Mouse (Mus musculus) embryonic facial prominence, embryonic 11.5 days (tissue): ENCODE results near the gene Gm16253. TPM values are rescaled to one million over a fixed set of nuclear protein-coding genes. Genes with fewer than 3 reads are reported as not detected.
A peak's percentile ranks its signal among the peaks of the same experiment; 100 is the strongest.

Experiments used
- ATAC-seq: fragments of 200-750 bp; cut with Nextera tagmentation; replicated peaks from 2 replicates; pipeline ENCODE4 v1.8.0; 2017; ENCODE audit warnings: low read depth; ENCODE audit not compliant: insufficient number of reproducible peaks, low FRiP score, low TSS enrichment
- DNase-seq: peaks from one replicate; pipeline ENCODE4 v3.0.0-alpha.2; 2015; ENCODE audit warnings: low spot score
- H3K27ac ChIP-seq: fragments of 300-500 bp; sonication (generic); replicated peaks from 2 replicates; pipeline ENCODE4 v1.5.1; 2014; ENCODE audit warnings: mild to moderate bottlenecking, low read depth, low read length, control low read depth
- H3K27me3 ChIP-seq: fragments of 300-500 bp; sonication (generic); 2 replicates; pipeline ENCODE4 v1.6.1; 2014; ENCODE audit warnings: mild to moderate bottlenecking, low read length, moderate library complexity, mixed read lengths; ENCODE audit not compliant: control insufficient read depth, insufficient read depth
- H3K36me3 ChIP-seq: fragments of 300-500 bp; sonication (generic); replicated peaks from 2 replicates; pipeline ENCODE4 v1.6.1; 2014; ENCODE audit warnings: low read depth, mild to moderate bottlenecking, low read length, moderate library complexity, mixed read lengths; ENCODE audit not compliant: control insufficient read depth, insufficient read depth
- H3K4me1 ChIP-seq: fragments of 300-500 bp; sonication (generic); 2 replicates; pipeline ENCODE4 v1.6.1; 2014; ENCODE audit warnings: low read length, mixed read lengths; ENCODE audit not compliant: control insufficient read depth, insufficient read depth
- H3K4me2 ChIP-seq: fragments of 300-500 bp; sonication (generic); 2 replicates; pipeline ENCODE4 v1.6.1; 2014; ENCODE audit warnings: low read depth, mild to moderate bottlenecking, control low read depth, low read length, moderate library complexity
- H3K4me3 ChIP-seq: fragments of 300-500 bp; sonication (generic); 2 replicates; pipeline ENCODE4 v1.5.1; 2014; ENCODE audit warnings: low read depth, low read length, control low read depth
- H3K9ac ChIP-seq: fragments of 300-500 bp; sonication (generic); replicated peaks from 2 replicates; pipeline ENCODE4 v1.6.1; 2014; ENCODE audit warnings: mild to moderate bottlenecking, control low read depth, low read length
- H3K9me3 ChIP-seq: fragments of 300-500 bp; sonication (generic); replicated peaks from 2 replicates; pipeline ENCODE4 v1.6.1; 2016; ENCODE audit warnings: mild to moderate bottlenecking, low read length, inconsistent platforms, mixed read lengths; ENCODE audit not compliant: control insufficient read depth
- WGBS: fragments of 180-500 bp; shearing (Covaris S2); extraction: QIAGEN DNeasy Blood & Tissue Kit; methylation state at CpG from one replicate; pipeline ENCODE4 v1.1.7; 2014; 5-methylcytosine and 5-hydroxymethylcytosine counted together
- polyA plus RNA-seq: library from polyadenylated mRNA; unstranded; fragments of >200 nt; fragmentation: Nextera tagmentation; extraction: Ambion mirVana; gene quantifications from 2 replicates; pipeline ENCODE4 v1.2.1, GENCODE M21; 2014

Gm16253 gene
- polyA plus RNA-seq, 1 experiment from 2014 or later = not detected

- peaks cover 8% of the 10 kb centered on the region for H3K36me3 ChIP-seq
- DNase-seq = no peak
- no peaks in the 10 kb centered on the region for H3K9me3 ChIP-seq
- no peaks in the 10 kb centered on the region for H3K4me1 ChIP-seq
- H3K9ac ChIP-seq = no peak overlapping the region
- no peak for ATAC-seq
- no peaks in the 10 kb centered on the region for H3K27me3 ChIP-seq
- no peak overlapping the region for H3K4me3 ChIP-seq
- H3K4me2 ChIP-seq = no peak overlapping the region
- 69% methylated on average over 3 of the region's 3 CpGs for WGBS
- H3K27ac ChIP-seq = no peak overlapping the region
These were observed 41.2 kb downstream of the Gm16253 start for GRCm38 (mm10) chr3:96617941-96618340.

- Histone ChIP-seq H3K4me2 (no peak overlapping the region), H3K4me1 (no peaks in the 10 kb centered on the region), H3K27ac (no peak overlapping the region), H3K36me3 (peaks cover 8% of the 10 kb centered on the region), H3K9me3 (no peaks in the 10 kb centered on the region), H3K4me3 (no peak overlapping the region), H3K27me3 (no peaks in the 10 kb centered on the region), H3K9ac (no peak overlapping the region)
- 86% methylated on average over 4 of the region's 4 CpGs for WGBS
- no peak for ATAC-seq
- no peak for DNase-seq
These were observed 46.4 kb downstream of the Gm16253 start for GRCm38 (mm10) chr3:96623201-96623600.

- peak; percentile 92 for ATAC-seq
- Histone ChIP-seq H3K9ac (peak within 1 kb of the TSS; percentile 71), H3K4me3 (peak within 1 kb of the TSS; percentile 68), H3K36me3 (no peaks in the 10 kb centered on the region), H3K9me3 (no peaks in the 10 kb centered on the region), H3K4me2 (peak within 1 kb of the TSS; percentile 71), H3K27ac (peak within 1 kb of the TSS; percentile 8; the same call in 1 of the 2 replicates), H3K4me1 (no peaks in the 10 kb centered on the region), H3K27me3 (no peaks in the 10 kb centered on the region)
- peak; percentile 100 for DNase-seq
- WGBS = 1% methylated on average over 48 of the region's 48 CpGs
These were observed 53.2 kb downstream of the Gm16253 start, which contains the start of gene Rbm8a for GRCm38 (mm10) chr3:96629729-96630600. TSS of gene Rbm8a (plus strand) at chr3:96629933.

Other genes with a start within 250 kb of the Gm16253 start
- not detected in 2 replicates for gene BC107364, start 124.7 kb upstream of the Gm16253 start, polyA plus RNA-seq
- gene Hfe2, start 51.8 kb upstream of the Gm16253 start, polyA plus RNA-seq = 1.2 and 1.5 TPM in 2 replicates
- 62.3 and 63.6 TPM in 2 replicates for gene Txnip, start 19.0 kb upstream of the Gm16253 start, polyA plus RNA-seq
- 13.2 and 14.2 TPM in 2 replicates for gene Polr3gl, start 17.2 kb downstream of the Gm16253 start, polyA plus RNA-seq
- 0.90 and 1.1 TPM in 2 replicates for gene Ankrd34a, start 19.7 kb downstream of the Gm16253 start, polyA plus RNA-seq
- 6.5 and 7.0 TPM in 2 replicates for gene Lix1l, start 24.2 kb downstream of the Gm16253 start, polyA plus RNA-seq
- 195 and 196 TPM in 2 replicates for gene Rbm8a, start 52.9 kb downstream of the Gm16253 start, polyA plus RNA-seq
- gene Pex11b, start 58.4 kb downstream of the Gm16253 start, polyA plus RNA-seq = 54.7 and 62.3 TPM in 2 replicates
- not detected in 2 replicates for gene Gm42957, start 58.5 kb downstream of the Gm16253 start, polyA plus RNA-seq
- 0.59 and 0.77 TPM in 2 replicates for gene Itga10, start 68.6 kb downstream of the Gm16253 start, polyA plus RNA-seq
- gene Ankrd35, start 93.1 kb downstream of the Gm16253 start, polyA plus RNA-seq = 0.14 and 0.45 TPM in 2 replicates
- 33.8 and 35.5 TPM in 2 replicates for gene Pias3, start 119.4 kb downstream of the Gm16253 start, polyA plus RNA-seq
- gene Nudt17, start 131.6 kb downstream of the Gm16253 start, polyA plus RNA-seq = 12.0 and 13.5 TPM in 2 replicates
- 35.9 and 37.3 TPM in 2 replicates for gene Polr3c, start 150.6 kb downstream of the Gm16253 start, polyA plus RNA-seq
- 82.3 and 85.1 TPM in 2 replicates for gene Rnf115, start 150.7 kb downstream of the Gm16253 start, polyA plus RNA-seq